Mouse (Mus musculus) stomach, postnatal 0 days (tissue): Measurements from ENCODE around the gene Itgb8. TPM values are rescaled to one million over a fixed set of nuclear protein-coding genes. Genes with fewer than 3 reads are reported as not detected.

ENCODE experiments used
- ATAC-seq: fragments of 200-750 bp; cut with Nextera tagmentation; 2 replicates; pipeline ENCODE4 v1.8.0; 2017; ENCODE audit not compliant: low FRiP score, low TSS enrichment
- DNase-seq: peaks from one replicate; pipeline ENCODE4 v3.0.0-alpha.2; 2016; ENCODE audit warnings: low spot score
- H3K27ac ChIP-seq: fragments of 300-500 bp; sonication (generic); replicated peaks from 2 replicates; pipeline ENCODE4 v1.5.1; 2014; ENCODE audit warnings: mild to moderate bottlenecking, control low read depth
- H3K27me3 ChIP-seq: fragments of 300-500 bp; sonication (generic); 2 replicates; pipeline ENCODE4 v1.6.1; 2014; ENCODE audit warnings: low read length; ENCODE audit not compliant: control insufficient read depth, insufficient read depth
- H3K36me3 ChIP-seq: fragments of 300-500 bp; sonication (generic); 2 replicates; pipeline ENCODE4 v1.6.1; 2014; ENCODE audit warnings: low read length, mixed read lengths; ENCODE audit not compliant: control insufficient read depth, insufficient read depth
- H3K4me1 ChIP-seq: fragments of 300-500 bp; sonication (generic); replicated peaks from 2 replicates; pipeline ENCODE4 v1.6.1; 2014; ENCODE audit warnings: antibody characterized with exemption; ENCODE audit not compliant: control insufficient read depth, insufficient read depth
- H3K4me2 ChIP-seq: fragments of 300-500 bp; sonication (generic); replicated peaks from 2 replicates; pipeline ENCODE4 v1.6.1; 2014; ENCODE audit warnings: low read depth, mild to moderate bottlenecking, control low read depth, moderate library complexity
- H3K4me3 ChIP-seq: fragments of 300-500 bp; sonication (generic); 2 replicates; pipeline ENCODE4 v1.5.1; 2014; ENCODE audit warnings: low read depth, low read length, control low read depth
- H3K9ac ChIP-seq: fragments of 300-500 bp; sonication (generic); 2 replicates; pipeline ENCODE4 v1.6.1; 2014; ENCODE audit warnings: mild to moderate bottlenecking, low read length, control low read depth, mixed read lengths
- H3K9me3 ChIP-seq: fragments of 300-500 bp; sonication (generic); 2 replicates; pipeline ENCODE4 v1.6.1; 2016; ENCODE audit warnings: low read length; ENCODE audit not compliant: control insufficient read depth
- CTCF ChIP-seq: IDR thresholded peaks from 2 replicates; pipeline ENCODE4 v1.5.1; 2016; ENCODE audit warnings: antibody characterized with exemption, low read depth, mild to moderate bottlenecking, moderate library complexity
- EP300 ChIP-seq: optimal IDR thresholded peaks from 2 replicates; pipeline ENCODE3; 2016; ENCODE audit warnings: antibody characterized with exemption
- WGBS: fragments of 180-500 bp; shearing (Covaris S2); extraction: QIAGEN DNeasy Blood & Tissue Kit; methylation state at CpG from one replicate; pipeline ENCODE4 v1.1.7; 2014; 5-methylcytosine and 5-hydroxymethylcytosine counted together
- polyA plus RNA-seq: library from polyadenylated mRNA; unstranded; fragments of >200 nt; fragmentation: Nextera tagmentation; extraction: Ambion mirVana; gene quantifications from 2 replicates; pipeline ENCODE4 v1.2.1, GENCODE M21; 2015

Itgb8 gene
- polyA plus RNA-seq, 1 experiment from 2014 or later: 1.3 TPM

GRCm38 (mm10) chr12:119164176-119164575 lies 74.4 kb downstream of the Itgb8 start:
- DNase-seq (no peak), ATAC-seq (no peak; the same call in 1 of the 2 replicates)
- Histone ChIP-seq H3K4me1 (no peaks in the 10 kb centered on the region), H3K4me2 (no peak overlapping the region), H3K27ac (0 out of 2 replicates have a peak overlapping the region, but pooled peaks have one; percentile 20), H3K27me3 (no peaks in the 10 kb centered on the region), H3K36me3 (no peaks in the 10 kb centered on the region), H3K4me3 (no peak overlapping the region), H3K9me3 (no peaks in the 10 kb centered on the region), H3K9ac (no peak overlapping the region)
- WGBS: 38% methylated on average over 1 of the region's 1 CpGs
- TF ChIP-seq EP300: no peak
- TF ChIP-seq CTCF: no peak

- H3K27ac ChIP-seq: no peak overlapping the region
- no peaks in the 10 kb centered on the region for H3K9me3 ChIP-seq
- no peak overlapping the region for H3K4me3 ChIP-seq
- no peaks in the 10 kb centered on the region for H3K36me3 ChIP-seq
- ATAC-seq (no peak), DNase-seq (no peak)
- no peaks in the 10 kb centered on the region for H3K27me3 ChIP-seq
- no peak overlapping the region for H3K4me2 ChIP-seq
- TF ChIP-seq CTCF (no peak), EP300 (no peak)
- no peak overlapping the region for H3K9ac ChIP-seq
- H3K4me1 ChIP-seq: no peaks in the 10 kb centered on the region
Measured at GRCm38 (mm10) chr12:119160786-119161185, 77.8 kb downstream of the Itgb8 start.

GRCm38 (mm10) chr12:119159254-119159933 lies 79.2 kb downstream of the Itgb8 start:
- Histone ChIP-seq H3K4me1 (no peaks in the 10 kb centered on the region), H3K27ac (no peak overlapping the region), H3K36me3 (no peaks in the 10 kb centered on the region), H3K4me3 (no peak overlapping the region), H3K9ac (no peak overlapping the region), H3K4me2 (no peak overlapping the region), H3K27me3 (no peaks in the 10 kb centered on the region), H3K9me3 (no peaks in the 10 kb centered on the region)
- DNase-seq (no peak), ATAC-seq (no peak)
- no peak for TF ChIP-seq EP300
- no peak for TF ChIP-seq CTCF
- 65% methylated on average over 4 of the region's 4 CpGs for WGBS

- no peak overlapping the region for H3K9ac ChIP-seq
- no peak overlapping the region for H3K4me3 ChIP-seq
- no peak for TF ChIP-seq EP300
- no peak for TF ChIP-seq CTCF
- no peaks in the 10 kb centered on the region for H3K9me3 ChIP-seq
- H3K4me1 ChIP-seq: no peaks in the 10 kb centered on the region
- 85% methylated on average over 2 of the region's 2 CpGs for WGBS
- DNase-seq: no peak
- ATAC-seq: no peak
- H3K36me3 ChIP-seq: no peaks in the 10 kb centered on the region
- no peaks in the 10 kb centered on the region for H3K27me3 ChIP-seq
- H3K4me2 ChIP-seq: no peak overlapping the region
- H3K27ac ChIP-seq: no peak overlapping the region
Measured at GRCm38 (mm10) chr12:119157686-119158085, 80.9 kb downstream of the Itgb8 start.

GRCm38 (mm10) chr12:119157068-119157467 lies 81.5 kb downstream of the Itgb8 start:
- ATAC-seq (no peak), DNase-seq (no peak)
- Histone ChIP-seq H3K27me3 (no peaks in the 10 kb centered on the region), H3K9me3 (no peaks in the 10 kb centered on the region), H3K27ac (no peak overlapping the region), H3K4me1 (no peaks in the 10 kb centered on the region), H3K4me2 (no peak overlapping the region), H3K36me3 (no peaks in the 10 kb centered on the region), H3K4me3 (no peak overlapping the region), H3K9ac (no peak overlapping the region)
- TF ChIP-seq EP300 (no peak), CTCF (no peak)
- 72% methylated on average over 3 of the region's 3 CpGs for WGBS

GRCm38 (mm10) chr12:119155566-119155965 lies 83.0 kb downstream of the Itgb8 start:
- ATAC-seq (no peak), DNase-seq (no peak)
- no peak overlapping the region for H3K4me2 ChIP-seq
- 39% methylated on average over 4 of the region's 4 CpGs for WGBS
- no peaks in the 10 kb centered on the region for H3K36me3 ChIP-seq
- no peaks in the 10 kb centered on the region for H3K9me3 ChIP-seq
- H3K9ac ChIP-seq: no peak overlapping the region
- no peak overlapping the region for H3K27ac ChIP-seq
- no peaks in the 10 kb centered on the region for H3K4me1 ChIP-seq
- H3K4me3 ChIP-seq: no peak overlapping the region
- TF ChIP-seq EP300 (no peak), CTCF (no peak)
- H3K27me3 ChIP-seq: no peaks in the 10 kb centered on the region
